Mouse (Mus musculus) frontal cortex, adult (tissue): Measurements from ENCODE around the gene 2410004B18Rik.
"Not testable (repeated sequence)": the region's sequence is repeated elsewhere in the genome, so short reads cannot be mapped to it uniquely, and the experiment has no call there.

Experiments used
- ATAC-seq: cut with Nextera tagmentation; 2 replicates; pipeline ENCODE4 v1.9.2; 2017; ENCODE audit warnings: mild to moderate bottlenecking, moderate library complexity, mixed read lengths; ENCODE audit not compliant: low TSS enrichment

Gene 2410004B18Rik

DNA sequence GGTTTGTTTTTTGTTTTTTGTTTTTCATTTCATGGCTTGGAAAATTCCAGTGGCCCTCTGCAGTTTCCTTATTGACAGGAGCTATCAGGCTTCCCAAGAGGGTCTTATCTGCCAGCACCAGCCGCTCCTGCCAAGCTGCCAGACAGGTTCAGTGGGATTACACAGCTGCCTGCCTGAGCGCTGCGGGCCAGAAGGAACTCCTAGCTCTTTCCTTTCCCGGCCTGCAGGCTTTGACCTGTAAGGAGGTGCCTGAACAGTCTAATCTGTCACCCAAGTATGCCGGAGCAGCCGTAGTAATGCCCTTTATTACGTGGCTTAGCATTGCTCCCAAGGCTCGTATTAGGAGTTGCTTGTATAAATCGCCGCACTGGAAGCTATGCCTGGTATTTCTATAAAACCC, 26.7 kb downstream of the 2410004B18Rik start:
- no peak for ATAC-seq

DNA sequence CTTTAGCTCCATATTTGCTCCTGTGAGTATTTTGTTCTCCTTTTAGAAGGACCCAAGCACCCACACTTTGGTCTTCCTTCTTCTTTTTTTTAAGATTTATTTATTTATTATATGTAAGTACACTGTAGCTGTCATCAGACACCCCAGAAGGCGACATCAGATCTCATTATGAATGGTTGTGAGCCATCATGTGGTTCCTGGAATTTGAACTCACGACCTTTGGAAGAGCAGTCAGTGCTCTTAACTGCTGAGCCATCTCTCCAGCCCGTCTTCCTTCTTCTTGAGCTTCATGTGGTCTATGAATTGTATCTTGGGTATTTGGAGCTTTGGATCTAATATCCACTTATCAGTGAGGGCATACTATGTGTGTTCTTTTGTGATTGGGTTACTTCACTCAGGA, 27.8 kb downstream of the 2410004B18Rik start:
- ATAC-seq, result not testable (repeated sequence)

DNA sequence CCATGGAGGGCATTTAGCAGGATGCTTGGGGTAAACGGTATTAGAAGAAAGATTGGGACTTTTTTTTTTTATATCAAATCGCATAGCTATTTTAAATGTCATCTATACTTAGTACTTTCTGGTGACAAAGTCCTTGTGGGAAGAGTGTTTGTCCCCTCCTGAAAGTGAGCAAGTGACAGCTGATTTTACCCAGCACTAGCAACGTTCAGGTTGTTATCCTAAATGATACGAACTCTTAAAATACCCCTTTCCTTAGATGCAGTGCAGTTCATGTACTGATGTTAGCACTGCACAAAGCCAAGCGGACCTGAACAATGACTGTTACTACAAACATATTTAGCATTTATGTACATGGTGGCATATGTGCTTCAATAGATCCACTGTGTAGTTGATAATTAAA, 29.0 kb downstream of the 2410004B18Rik start:
- no peak for ATAC-seq

DNA sequence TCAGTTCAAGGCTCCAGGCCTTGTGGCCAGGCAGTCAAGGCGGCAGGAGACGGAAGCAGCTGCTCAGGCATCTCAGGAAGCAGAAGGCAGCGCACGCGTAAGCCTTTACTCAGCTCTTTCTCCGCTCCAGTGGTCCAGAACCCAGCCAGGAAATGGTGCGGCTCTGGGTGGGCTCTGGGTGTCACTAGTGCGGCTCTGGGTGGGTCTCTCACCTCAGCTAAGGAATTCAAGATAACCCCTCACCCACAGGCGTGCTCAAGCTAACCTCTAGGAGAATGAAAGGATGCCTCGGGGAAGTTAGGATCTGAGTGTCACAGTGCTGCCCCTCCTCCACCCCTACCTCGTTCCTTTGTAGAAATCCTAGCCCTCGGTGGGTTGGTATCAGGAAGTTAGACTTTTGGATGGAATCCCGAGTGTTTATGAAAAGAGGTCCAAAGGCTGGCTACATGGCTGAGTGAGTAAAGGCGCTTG, 31.3 kb downstream of the 2410004B18Rik start:
- ATAC-seq, result no peak

DNA sequence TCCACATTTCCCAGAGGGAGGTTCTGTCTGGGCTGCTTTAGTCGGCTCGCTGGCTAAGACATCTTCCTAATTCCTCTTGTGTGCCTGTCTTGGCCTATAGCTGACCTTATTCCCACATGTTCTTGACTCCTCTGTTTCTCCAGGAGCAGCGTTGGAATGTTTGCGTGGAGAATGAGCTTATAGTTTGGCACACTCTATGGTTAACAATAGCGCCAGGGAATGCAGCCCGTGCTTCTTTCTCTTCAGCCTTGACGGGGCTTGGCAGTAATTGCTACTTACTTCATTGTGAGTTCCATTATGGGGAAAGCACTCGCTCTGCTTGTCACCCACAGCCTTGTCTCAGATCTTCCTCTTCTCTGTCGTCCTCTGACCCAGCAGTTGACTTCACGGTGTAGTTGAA, 33.7 kb downstream of the 2410004B18Rik start:
- ATAC-seq, result no peak

DNA sequence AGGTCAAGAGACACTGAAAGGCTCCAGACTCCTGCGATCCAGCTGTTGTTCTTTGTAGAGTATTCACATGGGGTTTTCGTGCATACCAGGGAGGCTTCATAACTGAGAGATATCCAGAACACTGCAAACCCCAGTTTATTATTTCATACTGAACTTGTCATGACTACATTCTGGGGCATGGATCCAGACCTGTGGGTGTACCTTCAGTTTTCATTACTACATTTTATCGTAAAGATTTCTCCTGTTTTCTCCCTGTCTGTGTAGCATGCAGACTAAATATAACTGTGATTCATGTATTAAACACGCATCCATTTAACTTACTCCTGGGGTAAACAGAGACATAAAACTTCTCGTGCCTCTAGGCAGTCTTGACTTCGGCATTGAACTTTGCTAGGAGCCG, 37.2 kb downstream of the 2410004B18Rik start:
- no peak for ATAC-seq

DNA sequence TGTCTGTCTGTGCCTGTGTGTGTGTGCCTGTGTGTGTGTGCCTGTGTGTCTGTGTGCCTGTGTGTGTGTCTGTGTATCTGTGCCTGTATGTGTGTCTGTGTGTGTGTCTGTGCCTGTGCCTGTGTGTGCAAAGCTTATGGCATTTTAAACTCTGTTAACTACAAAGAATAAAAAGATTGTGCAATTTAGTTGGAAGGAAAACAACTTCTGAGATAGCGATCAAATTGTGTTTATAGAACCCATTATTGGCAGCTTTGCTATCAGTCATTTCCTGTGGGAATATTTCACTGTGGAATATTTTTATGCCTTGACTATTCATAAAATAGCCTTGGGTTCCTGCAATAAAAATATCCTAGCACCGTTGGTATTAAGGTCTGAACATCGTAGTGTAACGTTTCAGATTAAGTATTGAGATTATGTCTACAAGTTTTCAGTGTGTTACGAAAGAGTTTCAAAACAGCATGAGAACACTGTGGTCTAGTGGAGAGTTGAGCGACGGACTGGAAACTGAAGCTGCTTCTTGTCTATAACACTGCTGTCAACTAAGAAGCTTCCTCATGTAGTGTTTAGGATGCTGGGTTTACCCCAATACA, 47.6 kb downstream of the 2410004B18Rik start:
- no peak for ATAC-seq

DNA sequence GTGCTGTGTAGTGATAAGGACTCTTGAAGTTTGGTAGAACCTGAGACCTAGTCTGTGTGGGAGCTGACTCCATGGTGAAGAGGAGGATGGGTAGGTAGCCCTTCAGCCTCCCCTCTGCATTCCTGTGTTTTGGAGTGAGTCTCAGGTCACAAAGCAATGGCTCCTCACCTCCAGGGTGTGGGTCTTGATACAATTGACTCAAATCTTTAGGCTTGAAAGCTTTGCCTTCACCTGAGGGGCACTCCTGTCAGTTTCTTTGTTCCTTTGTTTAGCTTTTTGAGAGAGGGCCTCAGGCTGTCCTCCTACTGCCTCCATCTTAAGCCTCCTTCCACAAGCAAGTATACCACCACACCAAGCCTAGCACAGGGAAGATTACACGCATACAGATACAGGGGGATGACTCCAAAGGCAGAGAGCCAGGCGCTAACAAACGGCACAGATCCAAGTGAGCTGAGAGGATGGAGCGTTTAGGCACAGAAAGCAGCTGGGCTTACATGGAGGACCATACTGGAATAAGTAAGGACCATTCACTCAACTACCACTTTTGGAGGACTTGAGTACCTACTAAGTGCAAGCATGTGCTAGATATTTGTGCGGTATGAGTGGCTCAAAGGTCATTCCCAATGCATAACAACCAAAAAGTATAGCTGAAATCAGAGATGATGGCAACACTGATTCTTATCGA, 48.6 kb downstream of the 2410004B18Rik start:
- ATAC-seq, result no peak

DNA sequence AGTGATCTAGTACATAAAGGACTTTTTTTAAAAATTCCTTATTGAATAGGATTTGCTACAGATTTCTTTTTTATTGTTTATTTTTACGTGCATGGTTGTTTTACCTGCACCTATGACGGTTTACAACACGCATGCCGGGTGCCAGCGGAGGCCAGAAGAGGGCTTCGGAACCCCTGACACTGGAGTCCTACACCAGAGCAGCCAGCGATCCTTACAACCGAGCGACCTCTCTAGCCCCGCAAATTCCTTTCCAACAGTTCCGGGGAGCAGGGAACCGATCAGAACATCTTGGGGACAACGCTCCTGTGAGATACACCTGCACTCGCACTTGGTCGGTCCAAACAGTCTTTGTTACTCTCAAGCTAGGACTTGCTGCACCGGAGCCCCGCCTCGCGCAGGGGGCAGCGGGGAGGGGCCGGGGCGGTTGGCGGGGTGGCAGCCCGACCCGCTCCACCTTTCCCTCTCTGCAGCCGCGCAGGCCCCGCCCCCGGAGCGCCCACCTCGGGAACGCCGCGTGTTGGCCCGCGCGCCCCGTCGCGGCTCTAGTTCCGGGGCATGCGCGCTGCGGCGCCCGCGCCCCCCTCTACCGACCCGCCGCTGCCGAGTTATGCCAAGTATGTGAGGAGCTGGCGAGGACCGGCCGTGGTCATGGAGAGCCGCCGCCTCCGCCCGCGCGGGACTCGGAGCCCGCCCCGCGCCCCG, 49.6 kb downstream of the 2410004B18Rik start, which contains the start of gene Syde2:
TSS of gene Syde2 (plus strand) at position 603 of the 702 bp plus-strand sequence.
- ATAC-seq, result no peak

DNA sequence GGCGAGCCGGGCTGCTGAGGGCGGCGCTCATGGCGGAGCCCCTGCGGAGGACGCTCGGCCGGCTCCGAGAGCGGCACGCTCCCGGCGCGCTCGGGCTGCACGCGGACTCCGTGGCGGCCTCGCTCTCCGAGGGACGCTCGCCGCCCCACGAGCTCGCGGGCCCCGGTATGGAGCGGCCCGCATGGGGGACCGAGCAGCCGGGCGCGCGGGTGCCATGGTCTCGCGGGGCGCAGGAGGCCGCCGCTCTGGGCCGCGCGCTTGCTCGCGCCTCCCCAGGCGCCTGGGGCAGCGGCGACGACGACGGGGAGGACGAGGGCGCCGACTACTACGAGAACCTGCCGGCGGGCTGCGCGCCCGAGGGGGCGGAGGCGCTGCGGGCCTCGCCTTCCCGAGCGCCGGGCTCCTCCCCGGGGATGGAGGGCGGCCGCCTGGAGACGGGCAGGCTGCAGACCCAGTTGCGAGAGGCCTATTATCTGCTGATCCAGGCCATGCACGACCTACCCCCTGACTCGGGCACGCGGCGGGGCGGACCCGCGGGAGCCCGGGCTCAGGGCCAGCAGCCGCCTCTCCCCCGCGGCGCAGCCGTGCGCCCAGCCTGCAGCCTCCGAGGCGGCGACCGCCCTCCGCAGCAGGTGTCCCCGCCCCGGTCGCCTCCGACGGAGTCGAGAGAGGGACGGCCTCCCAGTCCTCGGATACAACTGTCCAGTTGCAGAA, 50.3 kb downstream of the 2410004B18Rik start:
- ATAC-seq, result peak; percentile 87

DNA sequence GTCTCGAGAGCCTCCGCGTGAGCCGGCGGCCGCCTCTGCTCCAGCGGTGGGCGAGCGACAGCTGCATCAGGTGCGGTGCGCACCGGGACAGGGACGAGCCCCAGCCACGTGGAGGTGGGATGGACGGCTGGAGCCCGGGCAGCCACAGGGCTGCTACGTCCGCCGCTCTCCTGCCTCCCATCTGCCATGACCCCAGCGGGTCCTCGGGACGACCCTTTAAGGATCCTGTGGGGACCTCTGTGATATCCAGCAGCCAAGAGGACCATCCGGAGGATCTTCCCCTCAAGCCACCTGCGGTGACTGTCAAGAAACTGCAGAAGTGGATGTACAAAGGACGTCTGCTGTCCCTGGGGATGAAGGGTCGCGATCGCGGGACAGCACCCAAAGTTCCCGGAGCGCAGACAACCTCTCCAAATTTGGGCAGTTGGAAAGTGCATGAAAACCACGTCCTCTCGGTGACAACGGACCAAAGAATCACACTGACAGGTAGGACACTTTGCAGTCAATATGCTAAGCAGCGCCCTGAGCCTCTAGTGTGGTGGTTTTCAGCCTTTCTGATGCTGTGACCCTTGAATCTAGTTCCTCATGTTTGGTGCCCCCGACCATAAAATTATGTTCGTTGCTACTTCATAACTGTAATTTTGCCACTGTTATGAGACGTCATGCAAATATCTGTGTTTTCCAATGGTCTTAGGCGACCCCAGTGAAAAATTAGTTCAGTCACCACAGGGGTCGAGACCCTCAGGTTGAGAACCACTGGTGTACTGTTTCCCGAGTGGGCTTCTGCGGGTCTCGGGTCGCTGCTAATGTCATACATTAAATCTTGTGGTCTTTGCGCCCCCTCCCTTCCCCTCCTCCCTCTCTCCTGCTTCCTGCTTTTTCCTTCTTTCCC, 51.1 kb downstream of the 2410004B18Rik start:
- no peak for ATAC-seq

DNA sequence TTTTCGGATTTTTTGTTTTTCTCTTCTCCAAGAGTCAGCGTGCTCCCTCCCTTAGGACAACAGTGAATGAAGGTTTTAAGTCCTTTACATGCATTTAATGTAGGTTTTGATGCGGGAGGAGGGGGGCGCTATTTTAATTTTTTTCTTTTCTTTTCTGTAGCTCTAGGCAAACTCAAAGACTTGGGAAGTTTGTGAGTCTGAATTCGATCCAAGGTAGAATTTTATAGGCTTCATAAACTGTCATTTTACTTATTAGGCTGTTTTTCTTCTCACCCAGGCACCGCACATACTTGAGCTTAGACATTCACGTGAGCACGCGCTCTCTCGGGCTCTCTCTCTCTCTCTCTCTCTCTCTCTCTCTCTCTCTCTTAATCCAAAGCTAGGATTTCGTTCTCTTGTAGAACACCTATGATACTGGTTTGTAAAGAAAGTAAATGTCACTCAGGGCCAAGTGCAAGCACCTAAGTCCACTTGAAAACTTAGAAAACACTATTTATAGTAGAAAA, 51.8 kb downstream of the 2410004B18Rik start:
- ATAC-seq, result no peak

DNA sequence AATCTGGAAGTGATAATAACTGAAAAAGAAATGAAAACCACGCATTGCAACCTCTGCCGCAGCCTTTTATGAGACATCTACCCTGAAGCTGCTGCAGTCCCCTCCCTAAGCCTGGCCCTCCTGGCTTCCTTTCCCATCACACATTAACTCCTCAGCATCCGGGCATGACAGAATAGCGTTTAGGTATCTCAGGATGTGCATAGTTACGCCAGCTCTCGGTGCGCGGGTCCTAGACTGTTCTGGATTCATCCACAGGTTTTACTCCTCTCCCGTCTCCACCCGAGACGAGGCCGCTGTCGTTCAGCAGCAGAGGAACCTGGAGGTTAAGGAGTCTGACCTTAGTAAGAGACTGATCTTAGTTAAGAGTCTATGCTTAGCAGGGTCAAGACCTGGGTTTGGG, 53.3 kb downstream of the 2410004B18Rik start:
- no peak for ATAC-seq

DNA sequence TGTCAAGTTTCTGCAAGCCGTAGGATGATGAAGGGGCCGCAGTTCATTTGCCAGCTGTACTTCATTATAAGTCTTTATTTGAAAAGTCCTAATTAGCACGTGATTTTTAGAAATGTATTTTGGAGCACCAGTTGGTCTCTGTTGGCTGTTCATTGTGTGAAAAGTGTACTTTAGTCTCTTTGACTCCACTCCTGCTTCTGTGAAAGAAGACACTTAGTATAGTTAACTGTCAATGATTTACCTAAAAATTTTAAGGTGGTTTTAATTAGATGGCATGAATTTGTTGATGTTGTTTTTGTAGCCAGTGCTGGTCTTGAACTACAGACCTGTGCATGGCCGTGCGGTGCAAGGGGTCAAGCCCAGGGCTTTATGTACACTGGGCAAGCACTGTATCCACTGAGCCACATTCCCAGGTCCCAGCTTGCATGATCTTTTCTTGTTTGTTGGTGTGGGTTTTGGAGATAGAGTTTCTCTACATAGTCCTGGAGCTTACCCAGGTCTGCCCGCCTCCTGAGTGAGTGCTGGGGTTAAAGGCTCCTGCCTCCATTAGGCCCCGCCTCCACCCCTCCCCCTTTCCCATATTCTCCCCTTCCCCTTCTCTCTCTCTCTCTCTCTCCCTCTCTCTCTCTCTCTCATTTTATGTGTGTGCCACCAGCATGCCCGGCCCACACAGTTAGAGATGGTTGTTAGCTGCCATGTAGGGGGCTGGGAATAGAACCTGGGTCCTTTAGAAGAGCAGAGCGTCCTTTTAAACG, 54.3 kb downstream of the 2410004B18Rik start:
- no peak for ATAC-seq

DNA sequence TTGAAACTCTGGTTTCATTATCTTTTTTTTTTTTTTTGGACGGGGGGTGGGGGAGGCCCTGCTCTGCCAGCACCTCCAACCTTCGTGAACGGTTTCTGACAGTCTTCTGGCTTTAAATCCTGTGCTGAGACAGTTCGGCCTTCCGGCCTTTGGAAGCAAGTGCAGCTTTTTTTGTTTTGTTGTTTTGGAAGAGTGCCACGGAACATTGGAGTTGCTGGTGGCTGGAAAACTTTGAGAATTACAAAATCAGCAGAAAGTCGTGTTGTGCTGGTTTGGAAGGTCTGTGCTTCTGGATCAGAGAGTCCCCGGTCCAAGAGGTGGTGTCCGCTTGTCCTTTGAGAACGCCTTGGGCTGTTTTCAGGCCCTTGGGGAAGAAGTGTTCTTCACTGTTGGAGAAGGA, 55.0 kb downstream of the 2410004B18Rik start:
- no peak for ATAC-seq

DNA sequence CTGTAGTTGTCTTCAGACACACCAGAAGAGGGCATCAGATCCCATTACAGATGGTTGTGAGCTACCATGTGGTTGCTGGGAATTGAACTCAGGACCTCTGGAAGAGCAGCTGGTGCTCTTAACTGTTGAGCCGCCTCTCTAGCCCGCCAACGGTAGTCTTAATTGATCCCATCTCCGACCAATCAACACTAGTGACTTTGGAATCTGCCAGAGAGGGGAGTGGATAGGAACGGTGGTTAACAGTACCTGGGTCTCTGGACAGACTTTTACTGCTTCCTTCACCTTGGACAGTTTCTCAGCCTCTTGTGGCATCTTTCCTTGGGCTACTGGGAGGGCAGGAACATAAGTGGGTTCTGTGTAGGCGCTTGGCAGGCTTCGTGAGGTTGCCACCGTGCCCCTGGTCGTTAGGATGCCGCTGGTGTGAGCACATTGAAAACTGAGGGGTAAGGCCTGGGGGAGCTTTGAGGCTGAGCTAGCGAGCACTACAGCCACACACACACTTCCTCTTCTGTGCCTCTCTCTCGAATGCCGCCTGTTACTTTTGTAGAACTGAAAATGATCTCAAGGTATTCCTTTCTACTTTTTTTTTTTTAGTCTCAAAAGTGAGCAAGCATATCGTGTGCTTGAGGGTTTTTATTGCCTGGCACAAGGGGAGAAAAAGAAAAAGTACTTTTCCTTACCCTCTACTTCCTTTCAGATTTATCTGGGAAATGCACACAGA, 55.8 kb downstream of the 2410004B18Rik start:
- ATAC-seq, result no peak
